Mouse (Mus musculus) CH12.LX (cell line): Measurements from ENCODE around the gene Slamf6. TPM values are rescaled to one million over a fixed set of nuclear protein-coding genes. Genes with fewer than 3 reads are reported as not detected.
A peak's percentile ranks its signal among the peaks of the same experiment; 100 is the strongest.

Experiments
- DNase-seq: peaks from one replicate; pipeline ENCODE4 v3.0.0-alpha.2; 2013; ENCODE audit errors: extremely low read depth
- H3K27ac ChIP-seq: 2 replicates; pipeline ENCODE4 v1.5.1; 2012; ENCODE audit warnings: low read depth, mild to moderate bottlenecking, control low read depth, moderate library complexity; ENCODE audit not compliant: insufficient read depth
- H3K27me3 ChIP-seq: replicated peaks from 2 replicates; pipeline ENCODE3; 2012; ENCODE audit warnings: inconsistent platforms
- H3K36me3 ChIP-seq, 2 experiments: replicated peaks in 1 of 2; 2 replicates each; pipeline versions ENCODE3 to v1.6.1; 2012; ENCODE audit warnings: inconsistent platforms in 1 of 2, low read length in 1 of 2, mild to moderate bottlenecking in 1 of 2, mixed read lengths in 1 of 2, moderate library complexity in 1 of 2; ENCODE audit not compliant: control insufficient read depth in 1 of 2, insufficient read depth in 1 of 2
- H3K4me1 ChIP-seq, 2 experiments: 2 replicates each; pipeline ENCODE4 v1.6.1; 2012; ENCODE audit warnings: inconsistent platforms in 1 of 2, moderate library complexity in 1 of 2; ENCODE audit not compliant: insufficient read depth in 2 of 2, control insufficient read depth in 1 of 2
- H3K4me2 ChIP-seq: 2 replicates; pipeline ENCODE4 v1.6.1; 2012; ENCODE audit warnings: low read depth, mild to moderate bottlenecking, control low read depth; ENCODE audit not compliant: poor library complexity, insufficient read depth, severe bottlenecking
- H3K4me3 ChIP-seq, 3 experiments: fragments of 150-350 bp in 1 of 3; sonication (generic) in 1 of 3; replicated peaks in 1 of 3; 2 replicates each; pipeline versions ENCODE3 to v1.5.1; 2011 to 2012; ENCODE audit warnings: low read depth in 2 of 3, low read length in 2 of 3, mild to moderate bottlenecking in 2 of 3, moderate library complexity in 2 of 3, control low read depth in 1 of 3, improper control_type of control experiment in 1 of 3, inconsistent platforms in 1 of 3, mixed read lengths in 1 of 3; ENCODE audit not compliant: poor library complexity in 1 of 3
- H3K79me2 ChIP-seq: replicated peaks from 2 replicates; pipeline ENCODE4 v1.6.1; 2012; ENCODE audit warnings: mild to moderate bottlenecking, moderate library complexity; ENCODE audit not compliant: control insufficient read depth, poor library complexity, insufficient read depth, severe bottlenecking; ENCODE audit errors: extremely low read depth
- H3K9ac ChIP-seq: 2 replicates; pipeline ENCODE4 v1.6.1; 2012; ENCODE audit warnings: low read depth, mild to moderate bottlenecking, control low read depth, moderate library complexity; ENCODE audit not compliant: insufficient read depth
- H3K9me3 ChIP-seq: replicated peaks from 2 replicates; pipeline ENCODE3; 2012; ENCODE audit warnings: low read length, inconsistent platforms, mixed read lengths
- CHD1 ChIP-seq: IDR thresholded peaks from 2 replicates; pipeline ENCODE4 v1.6.1; 2012; ENCODE audit warnings: low read depth, low read length, improper control_type of control experiment, inconsistent platforms
- CHD2 ChIP-seq: IDR thresholded peaks from 2 replicates; pipeline ENCODE4 v1.6.1; 2011; ENCODE audit warnings: low read length, improper control_type of control experiment
- CTCF ChIP-seq, 2 experiments: IDR thresholded peaks in 1 of 2; conservative IDR thresholded peaks in 1 of 2; 2 replicates each; pipeline ENCODE4 v1.5.1; 2011 to 2012; ENCODE audit warnings: low read depth in 2 of 2, low read length in 2 of 2, improper control_type of control experiment in 1 of 2, inconsistent platforms in 1 of 2, mild to moderate bottlenecking in 1 of 2, moderate library complexity in 1 of 2
- ELF1 ChIP-seq: IDR thresholded peaks from 2 replicates; pipeline ENCODE4 v1.6.1; 2014; ENCODE audit warnings: low read depth, mild to moderate bottlenecking, inconsistent platforms, low read length, improper control_type of control experiment
- EP300 ChIP-seq: IDR thresholded peaks from 2 replicates; pipeline ENCODE4 v1.6.1; 2011; ENCODE audit warnings: low read length, improper control_type of control experiment
- ETS1 ChIP-seq: conservative IDR thresholded peaks from 2 replicates; pipeline ENCODE4 v1.6.1; 2012; ENCODE audit warnings: low read depth, mild to moderate bottlenecking, inconsistent platforms, low read length, improper control_type of control experiment, moderate library complexity
- HCFC1 ChIP-seq: IDR thresholded peaks from 2 replicates; pipeline ENCODE4 v1.6.1; 2012; ENCODE audit warnings: low read depth, mild to moderate bottlenecking, inconsistent platforms, low read length, improper control_type of control experiment
- IRF4 ChIP-seq: IDR thresholded peaks from 2 replicates; pipeline ENCODE4 v1.6.1; 2014; ENCODE audit warnings: low read depth, mild to moderate bottlenecking, inconsistent platforms, low read length, improper control_type of control experiment
- JUN ChIP-seq: IDR thresholded peaks from 2 replicates; pipeline ENCODE4 v1.6.1; 2011; ENCODE audit warnings: low read depth, mild to moderate bottlenecking, low read length, improper control_type of control experiment, moderate library complexity; ENCODE audit not compliant: insufficient read depth
- KAT2A ChIP-seq: IDR thresholded peaks from 2 replicates; pipeline ENCODE4 v1.6.1; 2012; ENCODE audit warnings: low read length, improper control_type of control experiment, inconsistent platforms; ENCODE audit not compliant: insufficient replicate concordance
- MAFK ChIP-seq: IDR thresholded peaks from 2 replicates; pipeline ENCODE4 v1.6.1; 2011; ENCODE audit warnings: low read length, improper control_type of control experiment; ENCODE audit not compliant: insufficient replicate concordance
- MAX ChIP-seq: IDR thresholded peaks from 2 replicates; pipeline ENCODE4 v1.6.1; 2011; ENCODE audit warnings: low read length, improper control_type of control experiment
- MEF2A ChIP-seq: IDR thresholded peaks from 2 replicates; pipeline ENCODE4 v1.6.1; 2014; ENCODE audit warnings: low read depth, mild to moderate bottlenecking, inconsistent platforms, low read length, improper control_type of control experiment, borderline replicate concordance
- MXI1 ChIP-seq: IDR thresholded peaks from 2 replicates; pipeline ENCODE4 v1.6.1; 2011; ENCODE audit warnings: mild to moderate bottlenecking, low read depth, low read length, improper control_type of control experiment
- MYC ChIP-seq: IDR thresholded peaks from 2 replicates; pipeline ENCODE4 v1.6.1; 2011; ENCODE audit warnings: low read depth, mild to moderate bottlenecking, improper control_type of control experiment, low read length
- NELFE ChIP-seq: IDR thresholded peaks from 2 replicates; pipeline ENCODE4 v1.6.1; 2011; ENCODE audit warnings: low read depth, low read length, improper control_type of control experiment
- NRF1 ChIP-seq: IDR thresholded peaks from 2 replicates; pipeline ENCODE4 v1.6.1; 2014; ENCODE audit warnings: low read depth, mild to moderate bottlenecking, inconsistent platforms, low read length, improper control_type of control experiment, moderate library complexity
- PAX5 ChIP-seq: IDR thresholded peaks from 2 replicates; pipeline ENCODE4 v1.6.1; 2012; ENCODE audit warnings: low read length, inconsistent platforms, mixed read lengths
- POLR2A ChIP-seq: IDR thresholded peaks from 2 replicates; pipeline ENCODE4 v1.6.1; 2011; ENCODE audit warnings: low read depth, mild to moderate bottlenecking, improper control_type of control experiment, low read length
- RAD21 ChIP-seq: IDR thresholded peaks from 2 replicates; pipeline ENCODE4 v1.6.1; 2011; ENCODE audit warnings: low read depth, mild to moderate bottlenecking, low read length, improper control_type of control experiment, moderate library complexity
- RCOR1 ChIP-seq: conservative IDR thresholded peaks from 2 replicates; pipeline ENCODE4 v1.6.1; 2012; ENCODE audit warnings: low read depth, mild to moderate bottlenecking, inconsistent platforms, low read length, improper control_type of control experiment
- SIN3A ChIP-seq: IDR thresholded peaks from 2 replicates; pipeline ENCODE4 v1.6.1; 2012; ENCODE audit warnings: low read length, improper control_type of control experiment, inconsistent platforms
- TBP ChIP-seq: conservative IDR thresholded peaks from 2 replicates; pipeline ENCODE4 v1.6.1; 2011; ENCODE audit warnings: low read depth, low read length, improper control_type of control experiment
- TCF12 ChIP-seq: IDR thresholded peaks from 2 replicates; pipeline ENCODE4 v1.6.1; 2014; ENCODE audit warnings: low read depth, mild to moderate bottlenecking, inconsistent platforms, low read length, improper control_type of control experiment
- UBTF ChIP-seq: IDR thresholded peaks from 2 replicates; pipeline ENCODE4 v1.6.1; 2012; ENCODE audit warnings: low read depth, mild to moderate bottlenecking, inconsistent platforms, low read length, improper control_type of control experiment, moderate library complexity
- ZKSCAN1 ChIP-seq: IDR thresholded peaks from 2 replicates; pipeline ENCODE4 v1.6.1; 2012; ENCODE audit warnings: low read depth, inconsistent platforms, low read length, improper control_type of control experiment, borderline replicate concordance
- ZMIZ1 ChIP-seq: IDR thresholded peaks from 2 replicates; pipeline ENCODE4 v1.6.1; 2012; ENCODE audit warnings: low read depth, mild to moderate bottlenecking, inconsistent platforms, low read length, improper control_type of control experiment
- ZNF384 ChIP-seq: IDR thresholded peaks from 2 replicates; pipeline ENCODE4 v1.6.1; 2012; ENCODE audit warnings: low read depth, low read length, improper control_type of control experiment, inconsistent platforms
- dilution Hi-C: fragments of 300-500 bp; cut with MboI; formaldehyde crosslinking; loops from 2 replicates; pipeline ENCODE4 v1.14.3; 2020; ENCODE audit warnings: low sequenced_read_pairs; ENCODE audit not compliant: extremely low pct_unique_long_range_greater_than_20kb, extremely low pct_ligation_motif_present
- in situ Hi-C: fragments of 300-500 bp; cut with MboI; formaldehyde crosslinking; loops from 3 replicates; pipeline ENCODE4 v1.14.3; 2019; ENCODE audit warnings: low sequenced_read_pairs, low pct_ligation_motif_present, low pct_unique_long_range_greater_than_20kb, mixed read lengths
- polyA plus RNA-seq: library from polyadenylated mRNA; unstranded; fragments of >175 nt; gene quantifications from 2 replicates; pipeline ENCODE4 v1.2.1, GENCODE M21; 2012; ENCODE audit warnings: low read depth; ENCODE audit not compliant: insufficient read length
- total RNA-seq, 2 experiments: library from RNA; depleted of rRNA; stranded (reverse); fragments of 300-350 nt in 1 of 2; fragments of >200 nt in 1 of 2; gene quantifications; 2 replicates each; pipeline ENCODE4 v1.2.3; 2012 to 2014

The Slamf6 gene
- total RNA-seq (2012; rRNA removed) (50.9 and 75.8 TPM in 2 replicates), total RNA-seq (2014; rRNA removed) (172 and 180 TPM in 2 replicates), polyA plus RNA-seq (124 and 127 TPM in 2 replicates)

DNA sequence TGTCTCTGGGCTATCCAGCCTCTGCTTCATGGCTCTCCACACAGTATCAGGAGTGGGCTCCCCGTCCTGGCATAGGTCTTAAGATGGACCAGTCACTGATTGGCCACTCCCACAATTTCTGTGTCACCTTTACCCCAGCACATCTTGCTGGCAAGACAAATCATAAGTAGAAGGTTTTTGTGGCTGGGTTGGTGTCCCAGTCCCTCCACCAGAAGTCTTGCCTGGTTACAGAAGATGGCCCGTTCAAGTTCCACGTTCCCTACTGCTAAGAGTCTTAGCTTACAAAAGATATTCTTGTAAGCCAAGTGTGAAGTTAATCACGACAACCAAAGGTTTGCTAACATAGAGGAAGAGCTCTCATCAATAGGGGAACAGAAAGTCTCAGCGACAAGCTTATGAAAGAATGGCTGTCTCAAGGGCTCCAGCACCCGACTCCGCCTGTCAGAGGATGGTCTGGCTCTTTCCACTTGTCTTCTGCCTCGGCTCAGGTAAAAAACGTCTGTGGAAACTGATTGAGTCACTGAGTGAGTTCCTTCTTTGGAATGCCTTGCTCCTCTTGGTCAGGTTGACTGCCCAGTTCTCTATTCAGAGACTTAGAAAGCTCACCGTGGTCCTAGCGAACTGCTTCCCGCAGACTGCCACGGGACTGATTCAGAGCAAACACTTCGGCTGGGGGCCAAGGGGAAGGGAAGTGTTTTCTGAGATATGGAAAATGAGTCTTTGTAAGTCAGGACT is at the start of gene Slamf6:
Gene Slamf6 (plus strand): TSS at position 211 of the 735 bp plus-strand sequence.
- H3K4me2 ChIP-seq = peak within 1 kb of the TSS; percentile 98
- H3K79me2 ChIP-seq = peaks cover 21% of the 10 kb centered on the region
- DNase-seq = peak; percentile 82
- in situ Hi-C loops = loop anchor here (5.0 kb wide), 1 partner anchor 75 kb away; no protein-coding TSS in a partner anchor
- H3K27me3 ChIP-seq = no peaks in the 10 kb centered on the region
- peaks cover 3 to 15% of the 10 kb centered on the region in 2 experiments for H3K36me3 ChIP-seq
- H3K9ac ChIP-seq = peak within 1 kb of the TSS; percentile 93
- H3K4me3 ChIP-seq = peak within 1 kb of the TSS; percentile 64 to 74 (median 70)
- dilution Hi-C loops = no loop called here
- peaks cover 3 to 37% of the 10 kb centered on the region in 2 experiments; a peak in 3 of 4 replicates for H3K4me1 ChIP-seq
- H3K9me3 ChIP-seq = peaks cover 7% of the 10 kb centered on the region
- peak; percentile 29; the same call in 1 of the 2 replicates for TF ChIP-seq EP300
- TF ChIP-seq NRF1 = no peak
- TF ChIP-seq MEF2A = no peak; the same call in 1 of the 2 replicates
- TF ChIP-seq IRF4 = peak; percentile 59
- peak; percentile 85 for TF ChIP-seq TBP
- no peak for TF ChIP-seq CHD1
- peak; percentile 82 for TF ChIP-seq POLR2A
- TF ChIP-seq UBTF = peak; percentile 75; the same call in 1 of the 2 replicates
- peak; percentile 75; the same call in 1 of the 2 replicates for TF ChIP-seq NELFE
- peak; percentile 75; the same call in 1 of the 2 replicates for TF ChIP-seq ZMIZ1
- no peak for TF ChIP-seq KAT2A
- TF ChIP-seq SIN3A = peak; percentile 19
- TF ChIP-seq TCF12 = peak; percentile 47
- peak within 1 kb of the TSS; percentile 97 for H3K27ac ChIP-seq

DNA sequence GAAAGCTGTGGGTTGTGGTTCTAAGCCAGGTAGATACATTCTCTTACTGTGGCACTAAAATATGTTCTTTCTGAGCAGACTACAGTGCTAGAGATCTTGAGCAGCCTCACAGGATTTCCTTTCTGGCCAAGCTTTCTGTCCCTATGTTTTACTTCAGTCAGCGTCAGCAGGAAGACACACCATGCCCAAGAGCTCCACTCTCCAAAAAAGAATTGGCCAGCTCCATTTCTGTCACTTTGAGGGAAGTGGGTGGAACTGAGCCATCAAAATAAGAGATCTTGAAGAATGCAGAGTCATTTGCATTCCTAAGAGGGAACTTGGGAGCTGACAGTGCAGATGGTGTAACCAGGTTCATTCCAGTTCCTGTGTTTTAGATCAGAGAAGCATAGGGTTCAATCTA is 30.3 kb upstream of the Slamf6 start:
- TF ChIP-seq PAX5 (no peak), MXI1 (no peak), IRF4 (no peak), MEF2A (no peak), CHD1 (no peak), ZNF384 (no peak), JUN (no peak), ETS1 (no peak), RCOR1 (no peak), MAX (no peak), CTCF (conservative IDR thresholded peaks at IDR 0.05 in 1 of 2, IDR thresholded peaks at IDR 0.05 in 1 of 2; ENCODE audit: low read depth in 2 of 2, low read length in 2 of 2) (no peak), RAD21 (no peak), MAFK (no peak), ELF1 (no peak), UBTF (no peak), CHD2 (no peak), ZKSCAN1 (no peak), HCFC1 (no peak), SIN3A (no peak), MYC (no peak)
- peaks cover 9% of the 10 kb centered on the region for H3K9me3 ChIP-seq
- in situ Hi-C loops = no loop called here
- H3K4me3 ChIP-seq = no peak overlapping the region
- H3K9ac ChIP-seq = no peak overlapping the region
- no peak overlapping the region for H3K27ac ChIP-seq
- H3K4me1 ChIP-seq = no peaks in the 10 kb centered on the region
- no peaks in the 10 kb centered on the region for H3K27me3 ChIP-seq
- dilution Hi-C loops = no loop called here
- H3K36me3 ChIP-seq = peaks cover 16 to 30% of the 10 kb centered on the region in 2 experiments
- no peak overlapping the region for H3K4me2 ChIP-seq
- H3K79me2 ChIP-seq = no peaks in the 10 kb centered on the region
- no peak for DNase-seq
